Mouse (Mus musculus): ENCODE measurements around the gene Ano5. TPM values are rescaled to one million over a fixed set of nuclear protein-coding genes. Genes with fewer than 3 reads are reported as not detected.

Gene Ano5
- total RNA-seq (2015; ENCODE audit: low replicate concordance): not detected in 2 replicates
- not detected in 2 replicates for total RNA-seq (2017; ENCODE audit: low replicate concordance)

- ATAC-seq (replicated peaks; ENCODE audit: low FRiP score, poor library complexity, severe bottlenecking): no peak
Observed at GRCm38 (mm10) chr7:51510671-51511651, at the start of gene Ano5. Gene Ano5, plus strand, starts transcription at chr7:51511029.

GRCm38 (mm10) chr7:51499396-51499795 is 11.4 kb upstream of the Ano5 start:
- ATAC-seq (replicated peaks; ENCODE audit: low FRiP score, poor library complexity, severe bottlenecking): no peak

- no peak for ATAC-seq (replicated peaks; ENCODE audit: low FRiP score, poor library complexity, severe bottlenecking)
Observed at GRCm38 (mm10) chr7:51503940-51504339, 6.9 kb upstream of the Ano5 start.

DNA sequence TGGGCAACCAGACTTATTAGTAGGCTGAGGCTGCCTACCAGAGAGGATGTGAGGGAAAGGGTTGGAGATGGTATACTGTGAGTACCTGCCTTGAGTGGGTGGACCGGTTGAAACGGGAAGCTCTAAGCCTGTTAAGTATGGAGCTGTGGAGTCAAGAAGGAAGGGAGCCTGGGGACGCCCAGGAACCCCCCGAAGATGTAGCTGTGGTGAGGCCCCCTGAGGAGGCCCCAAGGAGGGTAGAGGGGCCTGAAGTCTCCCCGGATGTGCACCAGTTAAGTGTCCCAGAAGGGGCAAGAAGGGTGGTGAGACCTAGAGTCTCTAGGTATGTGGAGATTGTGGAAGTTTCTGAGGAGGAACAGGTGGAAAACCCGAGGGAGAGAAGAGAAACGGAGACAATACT is 682 bp upstream of the Ano5 start:
- ATAC-seq (replicated peaks; ENCODE audit: low FRiP score, poor library complexity, severe bottlenecking): no peak

DNA sequence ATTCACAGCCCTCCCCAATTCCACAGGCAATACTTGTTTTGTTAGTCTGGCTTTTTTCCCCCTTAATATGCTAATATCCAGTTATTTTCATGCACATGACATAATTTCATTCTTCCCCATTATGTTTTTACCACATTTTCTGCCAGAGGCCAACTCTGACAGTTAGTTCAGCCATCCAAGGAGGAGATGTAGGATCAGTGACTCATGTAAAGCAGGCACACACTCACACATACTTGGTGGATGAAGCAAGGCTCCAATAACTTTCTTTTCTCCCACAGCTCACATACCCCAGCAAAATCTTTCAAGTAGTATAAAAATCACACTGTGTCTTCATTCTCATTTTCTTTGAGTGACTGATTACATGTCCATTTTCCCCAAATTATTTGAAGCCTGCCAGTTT is 28.5 kb downstream of the Ano5 start:
- ATAC-seq (replicated peaks; ENCODE audit: low FRiP score, poor library complexity, severe bottlenecking): no peak

DNA sequence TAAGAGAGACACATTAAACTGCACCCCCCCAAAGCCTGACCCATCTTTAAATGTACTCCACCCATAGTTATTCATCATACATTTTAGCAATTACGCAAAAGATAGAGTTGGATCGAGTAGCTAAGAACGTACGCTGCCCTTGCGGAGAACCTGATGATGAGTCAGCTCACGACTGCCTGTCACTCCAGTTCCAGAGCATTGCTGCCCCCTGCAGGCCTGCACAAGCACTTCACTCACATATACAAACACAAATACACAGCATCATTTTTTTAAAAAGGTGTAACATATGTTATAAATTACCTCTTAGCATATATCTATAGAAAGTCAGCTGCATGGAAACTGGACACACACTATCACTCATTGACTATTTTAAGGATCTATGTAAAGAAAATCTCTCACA is 29.9 kb downstream of the Ano5 start:
- ATAC-seq (replicated peaks; ENCODE audit: low FRiP score, poor library complexity, severe bottlenecking): no peak

DNA sequence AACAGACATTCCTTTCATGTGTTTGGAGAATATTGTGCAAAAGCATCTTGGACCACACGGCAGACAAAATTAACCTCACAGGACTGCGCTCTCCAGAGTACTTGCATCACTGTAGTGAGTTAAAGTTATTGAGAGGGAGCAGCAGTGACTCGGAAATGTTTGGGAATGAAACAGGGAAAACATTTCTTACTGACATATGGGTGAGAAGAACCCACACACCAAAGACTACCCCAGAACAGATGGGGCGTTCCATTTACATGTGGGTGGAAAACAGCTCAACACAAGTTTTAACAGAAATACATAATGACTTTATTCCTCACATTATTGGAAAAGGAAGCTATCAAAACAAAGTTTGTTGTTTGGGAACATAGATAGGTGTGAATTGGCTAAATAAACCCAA is 89.2 kb downstream of the Ano5 start:
- ATAC-seq (replicated peaks; ENCODE audit: low FRiP score, poor library complexity, severe bottlenecking): no peak

DNA sequence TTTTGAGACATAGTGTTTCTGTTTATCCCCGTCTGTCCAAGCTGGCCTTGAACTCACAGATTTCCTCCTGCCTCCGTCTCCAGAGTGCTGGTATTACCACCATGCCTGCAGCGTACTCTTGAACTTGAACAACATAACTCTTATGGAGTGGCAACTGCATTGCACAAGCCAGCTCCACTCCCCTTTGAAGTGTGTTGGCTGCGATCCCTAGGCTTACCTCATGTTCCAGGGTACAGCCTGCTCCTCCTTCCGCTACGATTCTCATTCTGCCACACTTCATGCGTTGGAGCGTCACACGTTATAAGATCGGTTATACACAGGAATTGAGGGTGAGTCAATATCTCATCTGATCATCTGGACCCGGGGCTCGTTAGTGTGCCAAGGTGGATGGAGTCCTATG is 92.9 kb downstream of the Ano5 start:
- ATAC-seq (replicated peaks; ENCODE audit: low FRiP score, poor library complexity, severe bottlenecking): no peak

DNA sequence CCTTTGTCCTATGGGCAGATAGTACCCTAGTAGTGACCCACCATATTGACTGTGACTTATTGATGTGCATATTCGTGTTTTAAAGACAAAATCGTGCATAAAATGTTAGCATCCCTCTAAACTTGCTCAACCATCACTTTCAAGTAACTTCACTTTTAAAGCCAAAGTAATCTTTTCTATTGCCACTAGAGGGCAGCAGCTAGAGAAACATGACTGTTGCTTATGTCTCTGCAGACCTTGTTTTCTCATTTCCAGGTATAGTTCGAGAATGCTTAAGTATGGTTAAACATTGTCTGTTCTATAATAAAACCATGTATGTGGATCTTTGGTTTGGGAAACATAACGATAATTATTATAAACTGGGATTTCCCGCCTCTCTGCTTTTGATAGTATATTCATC is 103.6 kb downstream of the Ano5 start:
- ATAC-seq (replicated peaks; ENCODE audit: low FRiP score, poor library complexity, severe bottlenecking): no peak

DNA sequence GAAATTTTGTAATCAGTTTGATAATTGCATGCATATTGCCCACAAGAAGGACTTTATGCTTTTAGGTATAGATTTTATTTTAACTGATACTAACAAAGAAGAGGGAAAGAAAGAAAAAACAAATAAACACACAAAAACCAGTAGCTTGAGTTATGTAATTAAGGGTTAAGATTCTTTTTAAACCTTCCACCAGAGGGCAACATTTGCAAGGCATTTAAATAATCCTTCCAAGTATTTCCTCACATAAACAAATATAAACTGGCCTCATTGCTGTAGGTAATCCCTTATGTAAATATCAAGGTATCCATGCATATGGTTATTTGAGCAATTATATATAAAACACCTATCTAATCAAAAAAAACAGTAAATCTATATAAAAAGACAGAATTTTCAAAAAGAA is 107.1 kb downstream of the Ano5 start:
- no peak for ATAC-seq (replicated peaks; ENCODE audit: low FRiP score, poor library complexity, severe bottlenecking)

DNA sequence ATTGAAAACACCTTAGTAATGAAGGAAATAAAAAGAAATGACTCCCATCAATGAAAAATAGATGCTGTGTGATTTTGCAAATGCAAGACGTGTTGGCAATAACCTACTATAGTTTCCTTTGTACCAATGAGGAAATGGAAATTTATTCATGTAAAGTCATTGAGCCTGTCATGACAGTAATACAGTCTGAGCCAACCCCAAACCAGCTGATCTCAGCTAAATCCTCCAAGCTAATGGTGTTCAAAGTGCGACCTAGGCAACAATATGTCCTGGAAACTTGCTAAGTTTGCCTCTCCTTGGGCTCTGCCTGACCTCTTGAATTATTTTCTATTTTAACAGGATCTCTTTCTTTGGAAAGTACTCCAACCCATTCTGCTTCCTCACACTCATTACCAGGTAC is 107.6 kb downstream of the Ano5 start:
- no peak for ATAC-seq (replicated peaks; ENCODE audit: low FRiP score, poor library complexity, severe bottlenecking)

GRCm38 (mm10) chr7:51619977-51620376 is 109.1 kb downstream of the Ano5 start:
- ATAC-seq (replicated peaks; ENCODE audit: low FRiP score, poor library complexity, severe bottlenecking): no peak

DNA sequence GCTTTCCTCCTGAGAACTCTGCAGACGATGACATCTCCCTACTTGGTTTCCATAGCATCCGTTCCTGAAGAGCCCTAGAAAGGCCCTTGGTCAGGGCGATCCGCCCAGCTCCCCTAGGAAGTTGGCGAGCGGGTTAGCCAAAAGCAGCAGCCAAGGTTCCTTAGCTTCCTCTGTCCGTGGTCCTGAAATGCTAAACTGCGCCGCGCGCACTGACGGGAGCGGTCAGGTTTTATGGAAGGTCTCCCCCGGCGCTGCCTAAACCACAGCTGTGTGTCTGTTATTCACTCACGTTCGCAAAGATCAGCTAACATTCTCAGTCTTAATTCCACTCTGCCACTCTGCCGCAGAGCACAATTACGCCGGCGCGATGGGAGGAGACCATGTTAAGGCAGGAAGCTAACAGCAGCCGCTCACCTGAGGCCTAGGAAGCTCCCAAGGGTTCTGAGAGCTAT is 110.9 kb downstream of the Ano5 start, which contains the start of gene Slc17a6:
Slc17a6 (plus strand) TSS at position 313 of the 452 bp plus-strand sequence.
- no peak for ATAC-seq (replicated peaks; ENCODE audit: low FRiP score, poor library complexity, severe bottlenecking)

GRCm38 (mm10) chr7:51622196-51622595 is 111.4 kb downstream of the Ano5 start:
- no peak for ATAC-seq (replicated peaks; ENCODE audit: low FRiP score, poor library complexity, severe bottlenecking)

GRCm38 (mm10) chr7:51622666-51623065 is 111.8 kb downstream of the Ano5 start:
- ATAC-seq (replicated peaks; ENCODE audit: low FRiP score, poor library complexity, severe bottlenecking): no peak

DNA sequence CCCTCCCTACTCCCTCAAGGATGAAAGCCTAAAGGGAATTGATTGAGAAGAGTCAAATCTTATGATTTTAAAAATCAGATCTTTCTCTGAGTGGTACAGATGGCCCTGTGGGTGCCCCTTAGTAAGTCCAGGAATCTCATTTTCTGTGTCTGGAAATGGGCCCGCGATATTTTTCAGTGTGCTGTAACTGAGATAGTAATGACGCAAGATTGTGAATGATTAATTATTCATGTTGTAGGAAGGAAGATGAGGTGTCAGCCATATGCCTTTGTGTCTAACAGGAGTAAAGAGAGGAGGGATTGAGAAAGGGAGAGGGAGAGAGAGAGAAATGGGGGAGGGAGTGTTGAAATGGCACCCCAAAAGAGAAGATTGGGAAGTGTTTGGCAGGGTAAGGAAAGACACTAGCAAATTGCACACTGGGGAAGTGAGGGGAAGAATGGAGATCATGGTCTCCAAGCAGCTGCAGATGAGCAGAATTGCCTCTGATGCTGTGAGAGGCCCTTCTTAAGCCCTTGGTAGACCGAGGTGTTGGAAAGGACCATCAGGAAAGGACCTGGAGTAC is 113.6 kb downstream of the Ano5 start:
- no peak for ATAC-seq (replicated peaks; ENCODE audit: low FRiP score, poor library complexity, severe bottlenecking)

DNA sequence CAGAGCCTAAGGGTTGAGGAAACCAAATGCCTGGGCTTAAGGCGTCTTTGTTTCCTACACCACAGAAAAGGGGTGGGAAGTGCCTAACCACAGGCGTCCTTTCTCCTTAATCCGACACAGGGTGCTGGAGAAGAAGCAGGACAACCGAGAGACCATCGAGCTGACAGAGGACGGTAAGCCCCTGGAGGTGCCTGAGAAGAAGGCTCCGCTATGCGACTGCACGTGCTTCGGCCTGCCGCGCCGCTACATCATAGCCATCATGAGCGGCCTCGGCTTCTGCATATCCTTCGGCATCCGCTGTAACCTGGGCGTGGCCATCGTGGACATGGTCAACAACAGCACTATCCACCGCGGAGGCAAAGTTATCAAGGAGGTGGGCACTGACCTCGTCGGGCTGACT is 114.3 kb downstream of the Ano5 start:
- no peak for ATAC-seq (replicated peaks; ENCODE audit: low FRiP score, poor library complexity, severe bottlenecking)

GRCm38 (mm10) chr7:51625591-51626255 is 114.9 kb downstream of the Ano5 start:
- ATAC-seq (replicated peaks; ENCODE audit: low FRiP score, poor library complexity, severe bottlenecking): no peak

DNA sequence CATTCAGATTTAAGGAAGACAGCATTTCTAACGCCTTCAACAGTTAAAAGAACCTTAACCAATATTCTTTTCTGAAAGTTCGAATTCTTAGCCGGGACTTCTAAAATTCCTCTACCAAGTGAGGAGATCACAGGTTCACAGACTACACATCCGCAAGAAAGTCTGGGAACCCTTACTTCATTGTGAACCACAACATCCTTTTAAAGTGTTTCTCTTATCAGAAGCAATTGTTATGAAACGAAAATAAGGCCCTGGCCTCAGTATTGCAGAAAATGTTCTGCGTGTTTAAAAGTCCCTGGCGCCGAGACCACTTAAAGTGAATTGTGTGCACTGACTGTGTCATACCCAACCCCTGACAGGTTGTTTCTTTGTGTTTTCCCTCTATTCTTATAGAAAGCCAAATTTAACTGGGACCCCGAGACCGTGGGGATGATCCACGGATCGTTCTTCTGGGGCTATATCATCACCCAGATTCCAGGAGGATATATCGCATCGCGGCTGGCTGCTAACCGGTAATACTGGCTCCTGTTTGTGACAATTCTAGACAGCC is 115.7 kb downstream of the Ano5 start:
- ATAC-seq (replicated peaks; ENCODE audit: low FRiP score, poor library complexity, severe bottlenecking): no peak

- ATAC-seq (replicated peaks; ENCODE audit: low FRiP score, poor library complexity, severe bottlenecking): no peak
Observed at GRCm38 (mm10) chr7:51627001-51627631, 116.3 kb downstream of the Ano5 start.

All from erythroblast, adult 5-6 weeks (primary cell).